Mouse (Mus musculus) Muller cell, postnatal 12 days (primary cell): ENCODE measurements at regions not wholly inside any gene's neighbourhood (a gene's known extent, or its start where the extent isn't known, plus 50 kb on each side); places are given as distances from the start of the nearest gene placed in this dataset.
"Not testable (repeated sequence)": the region's sequence is repeated elsewhere in the genome, so short reads cannot be mapped to it uniquely, and the experiment has no call there.

ENCODE experiments used
- DNase-seq: peaks from one replicate; pipeline ENCODE4 v3.0.0-alpha.2; 2015; ENCODE audit errors: inconsistent ontology term

DNA sequence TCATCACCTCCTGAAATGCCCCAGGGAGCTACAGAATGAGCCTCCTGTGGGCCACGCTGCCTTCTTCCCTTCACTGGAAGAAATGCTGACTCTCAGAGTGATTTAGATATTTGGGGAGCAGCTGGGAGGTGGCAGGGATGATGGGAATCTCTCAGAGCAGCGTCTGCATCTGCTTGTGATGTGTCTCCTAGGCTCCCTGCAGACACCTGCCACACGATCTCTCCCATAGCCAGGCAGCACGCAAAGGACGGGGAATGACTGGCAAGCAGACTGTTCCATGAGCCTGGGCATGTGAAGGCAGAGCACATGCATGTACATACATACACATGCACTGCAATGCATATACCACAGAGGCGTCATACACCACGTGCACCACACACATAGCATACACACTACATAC lies 133.4 kb upstream of the Gadl1 start:
- DNase-seq, result no peak

DNA sequence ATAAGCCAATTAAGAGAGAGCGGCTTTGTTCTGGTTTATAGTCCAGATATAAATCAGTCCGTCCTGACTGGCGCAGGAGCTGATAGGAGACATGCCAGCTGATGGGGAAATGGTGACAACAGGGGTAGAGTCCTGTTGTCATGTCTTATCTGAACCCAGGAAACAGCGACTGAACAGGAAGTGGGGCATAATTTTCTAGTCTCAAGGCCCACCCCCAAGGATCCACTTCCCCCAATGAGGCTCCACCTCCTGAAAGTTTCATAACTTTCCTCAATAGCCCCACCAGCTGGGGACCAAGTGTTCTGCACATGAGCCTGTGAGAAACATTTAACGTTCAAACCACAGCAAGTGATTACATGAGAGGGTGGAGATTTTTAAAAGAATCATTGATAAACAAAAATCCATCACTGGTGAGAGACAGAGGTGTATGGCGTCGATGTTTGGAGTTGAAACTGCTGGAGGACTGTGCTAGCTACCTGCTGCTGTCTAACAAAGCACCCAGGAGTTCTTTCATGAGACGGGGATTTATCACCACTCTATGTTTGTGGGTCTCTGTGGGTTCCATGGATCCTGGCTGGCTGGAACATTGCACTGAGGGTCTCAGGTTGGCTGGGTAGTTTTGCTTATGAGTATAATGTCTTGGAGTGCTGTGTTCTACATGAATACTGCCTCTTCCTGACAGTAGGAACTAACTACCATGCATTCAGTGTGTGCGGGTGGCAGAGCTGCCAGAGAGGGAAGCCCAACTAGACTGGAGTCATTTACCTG lies 132.0 kb upstream of the Gadl1 start:
- no peak for DNase-seq

DNA sequence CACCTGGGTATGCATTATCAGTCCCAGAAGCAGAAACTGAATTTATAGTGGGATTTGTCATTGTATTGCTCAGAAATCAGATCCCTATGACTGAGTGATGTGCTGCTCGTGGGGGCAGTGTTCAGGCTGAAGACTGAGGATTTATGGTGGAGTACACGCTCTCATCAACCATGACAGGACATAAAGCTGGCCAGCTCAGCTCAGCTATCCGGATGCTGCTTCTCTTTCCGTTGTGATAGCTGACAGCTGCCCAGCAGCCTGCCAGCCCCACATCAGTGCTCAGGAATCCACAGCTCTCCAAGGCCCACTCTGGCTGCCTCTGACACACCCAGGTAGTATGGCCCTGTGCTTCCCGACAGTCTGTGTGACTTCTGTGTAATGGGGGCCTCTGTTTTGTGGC lies 130.4 kb upstream of the Gadl1 start:
- DNase-seq, result no peak

DNA sequence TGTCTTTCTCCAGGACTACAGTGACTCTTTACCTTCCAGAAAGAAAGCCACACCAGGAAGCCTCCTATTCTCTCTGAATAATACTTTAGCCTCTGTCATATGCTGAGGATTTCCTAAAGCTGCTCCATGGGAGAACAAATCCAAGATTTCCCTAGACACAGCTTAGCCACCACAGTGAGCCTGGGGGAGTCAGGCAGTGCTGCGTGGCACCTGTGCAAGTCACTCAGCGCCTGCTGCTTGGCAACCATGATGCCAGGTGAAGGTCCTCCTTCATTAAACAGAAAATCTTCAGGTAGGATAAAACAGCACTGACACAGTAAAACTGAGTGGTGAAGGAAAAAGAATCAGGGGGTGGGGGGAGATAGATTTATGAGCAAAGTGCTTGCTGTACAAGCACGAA lies 109.9 kb upstream of the Gadl1 start:
- no peak for DNase-seq

DNA sequence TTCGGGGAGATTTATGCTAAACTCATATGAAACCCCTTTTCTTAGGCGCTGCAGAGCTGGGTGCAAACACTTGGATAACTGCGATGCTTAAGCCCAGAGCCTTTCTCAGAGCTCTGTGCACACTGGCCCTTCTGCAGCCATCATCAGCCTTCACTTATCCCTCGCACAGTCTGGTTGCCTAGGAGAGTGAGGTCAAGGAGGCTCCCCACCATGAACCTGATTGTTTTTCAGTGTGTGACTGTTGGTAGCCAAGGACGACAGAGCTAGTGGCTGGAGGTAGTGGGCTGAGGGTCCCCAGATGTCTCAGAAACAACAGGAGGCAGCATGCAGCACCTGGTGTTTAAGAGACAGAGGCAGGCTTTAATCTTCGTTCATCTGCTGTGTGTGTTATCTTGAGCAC lies 108.6 kb upstream of the Gadl1 start:
- no peak for DNase-seq

DNA sequence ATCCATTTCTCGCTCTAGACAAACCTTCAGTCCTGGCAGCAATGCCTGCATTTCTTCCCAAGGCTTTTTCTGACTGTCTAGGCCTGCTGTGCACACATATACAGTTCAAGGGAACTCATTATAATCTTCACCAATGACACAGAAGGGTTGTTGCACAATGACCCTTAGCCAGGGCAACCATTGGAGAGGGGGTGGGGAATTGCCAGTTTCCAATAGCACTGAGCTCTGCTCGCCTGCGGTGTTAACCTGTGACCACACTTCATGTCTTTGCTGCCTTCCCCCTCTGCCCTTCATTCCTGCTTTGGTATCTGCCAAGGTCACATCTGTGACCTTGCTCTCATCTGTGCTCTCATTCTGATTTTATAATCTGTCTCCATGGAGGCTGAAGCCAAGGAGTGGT lies 106.2 kb upstream of the Gadl1 start:
- DNase-seq, result no peak

DNA sequence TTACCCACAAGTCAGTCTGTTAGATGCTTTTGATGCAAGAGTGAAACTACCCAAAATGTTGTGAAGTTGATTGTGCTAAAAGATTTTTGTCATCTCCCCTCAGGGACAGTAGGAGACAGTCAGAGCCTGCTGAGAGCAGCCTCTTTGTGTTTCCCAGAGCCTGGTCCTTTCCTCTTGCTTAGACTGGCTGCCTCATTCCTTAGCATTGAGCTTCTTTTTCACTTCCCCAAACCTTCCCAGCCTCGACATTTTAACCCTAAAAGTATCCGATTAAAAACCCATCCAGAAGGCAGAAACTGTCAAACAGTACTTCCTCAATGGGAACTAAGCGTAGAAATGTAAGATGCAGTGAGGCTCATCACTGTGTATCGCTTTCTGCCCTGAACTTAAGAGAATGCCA lies 104.0 kb upstream of the Gadl1 start:
- no peak for DNase-seq

DNA sequence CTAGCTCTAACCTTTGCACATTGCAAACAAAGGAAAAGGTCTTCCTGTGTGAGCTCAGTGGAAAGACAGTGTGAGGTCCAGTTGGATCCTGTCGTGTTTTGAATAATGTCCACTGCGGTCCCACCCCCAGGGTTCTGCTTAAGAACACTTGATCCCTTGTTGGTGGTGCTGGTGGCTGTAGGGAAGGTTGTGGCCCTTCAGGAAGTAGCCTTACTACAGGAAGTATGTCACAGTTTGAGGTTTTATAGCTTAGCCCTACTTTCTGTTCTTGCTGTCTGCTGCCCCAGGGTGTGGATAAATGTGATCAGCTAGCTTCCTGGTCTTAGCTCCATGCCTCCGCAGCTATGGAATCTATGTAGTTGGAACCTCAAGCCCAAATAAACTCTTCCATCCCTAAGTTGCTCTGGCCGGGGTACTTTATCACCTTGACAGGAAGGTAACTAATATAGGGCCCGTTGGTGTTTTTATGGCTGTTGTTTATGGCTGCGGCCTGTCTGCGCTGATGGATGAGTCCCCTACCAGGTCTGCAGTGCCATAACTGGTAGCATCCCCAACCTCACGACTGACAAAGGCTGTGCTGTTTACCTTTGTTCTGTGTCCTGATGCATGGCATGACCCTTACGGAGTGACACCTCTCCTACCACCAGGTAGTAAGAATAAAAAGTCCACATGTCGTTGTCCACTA lies 103.1 kb upstream of the Gadl1 start:
- no peak for DNase-seq

DNA sequence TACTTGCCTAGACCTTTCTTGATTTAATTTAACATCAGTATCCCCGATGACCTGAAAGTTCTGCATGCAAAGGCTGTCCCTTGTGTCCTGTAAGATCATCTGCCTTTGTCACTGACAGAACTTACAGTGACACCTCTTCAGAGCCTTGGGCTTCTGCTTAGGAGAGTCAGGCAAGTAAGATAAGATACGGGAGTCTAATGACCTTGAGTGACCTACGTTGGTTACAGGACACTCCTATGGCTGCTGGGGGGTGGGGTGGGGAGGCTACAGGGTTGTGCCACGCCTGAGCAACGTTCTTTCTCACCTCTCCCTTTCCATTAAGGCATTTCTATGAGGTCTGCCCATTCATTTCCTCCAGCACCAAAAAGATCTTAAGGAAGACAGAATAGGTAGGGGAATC lies 69.1 kb upstream of the Gadl1 start:
- no peak for DNase-seq

DNA sequence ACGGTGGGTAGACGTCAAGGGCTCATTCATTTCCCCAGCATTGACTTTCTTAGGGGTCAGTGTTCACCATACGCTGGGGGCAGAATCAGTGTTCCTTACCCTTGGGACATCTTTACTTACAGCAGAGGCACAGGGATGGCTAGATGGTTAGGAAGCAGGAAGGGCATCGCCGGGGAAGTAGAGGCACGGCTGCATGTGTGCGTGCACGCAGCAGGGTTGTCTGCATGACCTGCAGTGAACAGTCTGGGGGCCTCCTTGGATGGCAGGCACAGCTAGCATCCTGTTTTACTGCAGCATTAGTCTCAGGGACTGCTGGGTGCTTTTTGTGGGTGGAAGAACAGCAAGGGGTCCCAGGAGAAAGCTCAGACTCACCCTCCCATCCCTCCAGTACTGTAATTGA lies 68.5 kb upstream of the Gadl1 start:
- no peak for DNase-seq

DNA sequence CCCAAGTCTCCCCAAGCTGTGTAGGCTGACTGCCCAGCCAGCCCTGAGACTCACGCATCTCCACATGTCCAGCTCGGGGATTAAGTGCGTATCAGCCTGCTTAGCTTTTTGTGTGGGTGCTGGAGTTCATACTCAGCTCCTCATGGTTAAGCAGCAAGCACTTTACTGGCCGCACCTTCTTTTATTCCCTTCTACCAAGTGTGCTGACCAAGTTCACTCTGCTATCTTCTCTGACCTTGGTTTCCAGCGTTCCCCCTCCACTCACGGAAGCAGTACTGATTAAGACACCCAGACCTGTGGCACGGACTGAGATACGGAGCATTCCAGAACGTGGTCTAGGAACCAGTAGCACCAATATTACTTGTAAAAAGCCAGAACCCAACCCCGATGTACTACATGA lies 67.6 kb upstream of the Gadl1 start:
- DNase-seq, result no peak

DNA sequence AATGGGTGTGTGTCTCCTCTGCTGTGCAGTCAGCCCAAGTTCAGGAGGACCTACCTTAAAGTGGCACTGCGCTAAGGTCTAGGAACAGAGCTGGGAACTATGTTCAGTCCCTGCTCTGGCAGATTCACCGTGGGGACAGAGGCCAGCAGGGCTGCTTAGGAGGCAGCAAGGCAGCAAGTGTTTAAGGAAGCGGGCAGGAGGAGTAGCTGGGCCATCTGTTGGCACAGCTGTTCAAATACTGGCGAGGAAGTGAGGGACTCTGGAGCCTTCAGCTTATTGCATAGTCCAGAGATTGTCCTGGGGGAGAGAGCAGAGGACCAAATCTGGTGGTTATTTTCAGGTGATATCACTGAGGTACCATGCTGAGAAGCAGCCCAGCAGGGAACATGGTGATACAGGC lies 64.9 kb upstream of the Gadl1 start:
- no peak for DNase-seq

DNA sequence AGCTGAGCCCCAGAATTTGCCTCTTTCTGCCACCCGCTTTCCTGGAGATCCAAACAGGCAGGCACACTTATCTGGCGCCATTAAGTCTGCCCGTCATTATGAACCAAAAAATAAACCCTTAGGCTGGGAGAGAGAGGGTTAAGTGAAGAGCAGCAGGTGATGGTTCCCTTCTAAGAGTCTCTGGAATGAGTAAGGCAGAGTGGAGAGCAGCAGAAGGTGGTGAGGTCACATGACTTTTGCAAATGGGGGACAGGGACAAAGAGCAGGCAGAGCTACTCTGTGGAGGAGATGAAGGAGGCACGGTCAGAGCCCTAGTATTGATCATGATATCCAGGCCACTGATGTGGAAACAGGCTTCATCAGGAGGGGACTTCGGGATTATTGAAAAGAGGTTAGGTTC lies 64.2 kb upstream of the Gadl1 start:
- no peak for DNase-seq

DNA sequence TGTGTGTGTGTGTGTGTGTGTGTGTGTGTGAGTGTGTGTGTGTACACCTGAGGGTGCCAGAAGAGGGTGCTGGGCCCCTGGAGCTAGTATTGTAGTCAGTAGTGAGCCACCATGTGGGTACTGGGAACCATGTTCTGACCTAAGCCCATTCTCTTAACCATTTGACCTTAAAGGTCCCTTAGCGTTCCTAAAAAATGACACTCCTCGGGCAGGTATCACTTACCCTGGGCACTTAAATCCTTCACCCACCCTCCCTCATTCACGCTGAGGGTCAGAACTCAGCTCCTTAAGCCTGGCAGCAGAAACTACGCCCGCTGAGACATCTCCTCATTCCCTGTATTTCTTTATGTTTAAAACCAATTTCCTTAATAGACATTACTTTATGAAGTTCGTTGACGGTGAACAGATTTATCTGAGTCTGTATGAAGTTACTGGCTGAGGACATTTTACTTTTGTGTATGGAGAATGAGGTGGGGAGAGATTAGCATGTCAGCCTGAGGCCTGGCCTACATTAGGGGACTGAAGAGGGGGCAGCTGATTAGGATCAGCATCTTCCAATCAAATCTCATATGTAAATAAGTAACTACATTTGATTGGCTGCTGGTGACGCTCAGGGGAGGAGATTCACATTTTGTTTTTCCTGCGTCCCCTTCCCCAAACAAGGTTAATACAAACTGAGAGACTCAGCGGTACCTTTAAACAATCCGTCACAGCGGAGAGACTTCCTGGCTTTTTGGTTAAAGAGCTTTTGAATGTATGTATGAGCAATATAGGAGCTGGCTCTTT lies 61.8 kb upstream of the Gadl1 start:
- peak; percentile 42 for DNase-seq

DNA sequence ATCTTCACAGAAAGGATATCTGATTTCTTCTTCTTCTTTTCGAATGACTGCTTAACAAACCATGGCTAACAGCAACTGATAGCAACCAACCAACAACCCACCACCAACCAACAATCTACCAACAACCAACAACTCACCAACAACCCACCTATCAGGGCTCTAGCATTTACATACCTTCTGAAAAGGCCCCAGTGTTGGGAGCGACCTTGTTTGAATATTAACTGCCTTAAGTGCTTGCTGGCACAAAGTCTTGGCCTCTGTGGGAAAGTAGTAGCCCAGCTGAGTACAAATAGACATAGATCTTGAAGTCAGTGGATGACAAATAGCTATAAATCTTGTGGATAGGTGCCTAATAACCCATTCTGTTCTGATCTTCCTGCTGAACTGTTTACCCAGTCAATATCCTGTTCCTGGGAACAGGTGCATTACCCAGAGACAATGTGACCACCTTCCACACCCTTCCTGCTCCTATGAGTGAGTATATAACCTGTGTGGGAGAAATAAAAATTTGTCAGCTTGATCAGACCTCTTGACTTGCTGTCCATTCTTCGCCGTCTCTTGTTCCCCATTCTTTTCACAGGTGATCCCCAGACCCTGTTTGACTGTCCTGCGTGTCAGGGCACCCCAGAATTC lies 55.9 kb upstream of the Gadl1 start:
- not testable (repeated sequence) for DNase-seq

DNA sequence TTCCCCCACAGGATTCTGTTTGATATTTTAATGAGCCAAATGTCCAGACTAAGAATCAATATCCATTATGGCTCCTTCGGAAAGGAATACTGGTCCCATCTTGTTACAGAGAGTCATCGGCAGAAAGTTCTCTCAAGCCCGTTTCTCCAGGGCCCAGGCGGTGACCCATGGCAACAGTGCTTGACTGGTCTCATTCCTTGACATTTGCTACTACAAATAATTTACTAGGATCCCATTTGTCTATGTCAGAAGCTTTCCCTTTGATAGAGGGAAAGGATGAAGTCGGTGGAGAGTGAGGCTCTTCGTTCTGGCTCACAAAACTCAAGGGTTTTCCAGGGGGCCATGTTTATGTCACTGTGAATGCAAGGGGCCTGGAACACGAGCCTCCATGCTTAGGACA lies 52.0 kb upstream of the Gadl1 start:
- no peak for DNase-seq

DNA sequence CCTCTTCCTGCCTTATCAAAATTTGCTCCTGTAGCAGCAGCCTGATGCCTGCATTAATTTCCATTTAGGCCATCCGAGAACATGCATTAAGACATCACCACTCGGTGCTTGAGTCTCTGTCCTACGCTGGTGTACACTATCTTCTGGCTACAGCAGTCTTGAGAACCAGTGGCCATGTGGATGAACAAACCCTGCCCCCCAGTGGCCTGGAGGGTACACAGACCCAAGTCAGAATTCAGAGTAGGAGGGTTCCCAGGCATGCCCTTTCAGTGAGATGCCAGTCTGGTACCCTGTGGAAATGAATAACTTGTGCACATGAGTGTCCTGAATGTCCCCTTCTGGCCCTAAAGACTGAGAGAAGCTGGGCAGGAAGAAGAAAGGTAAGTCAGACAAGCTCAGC lies 50.4 kb upstream of the Gadl1 start:
- no peak for DNase-seq
